Mouse (Mus musculus) bone marrow macrophage, adult 2 months (primary cell): ENCODE measurements at regions not wholly inside any gene's neighbourhood (a gene's known extent, or its start where the extent isn't known, plus 50 kb on each side); places are given as distances from the start of the nearest gene placed in this dataset.

ENCODE experiments used
- CTCF ChIP-seq: IDR thresholded peaks from 2 replicates; pipeline ENCODE4 v1.5.1; 2012; ENCODE audit warnings: low read depth, mild to moderate bottlenecking, low read length, moderate library complexity
- POLR2A ChIP-seq: IDR thresholded peaks from 2 replicates; pipeline ENCODE4 v1.6.1; 2012; ENCODE audit warnings: mild to moderate bottlenecking, low read depth, low read length, borderline replicate concordance

DNA sequence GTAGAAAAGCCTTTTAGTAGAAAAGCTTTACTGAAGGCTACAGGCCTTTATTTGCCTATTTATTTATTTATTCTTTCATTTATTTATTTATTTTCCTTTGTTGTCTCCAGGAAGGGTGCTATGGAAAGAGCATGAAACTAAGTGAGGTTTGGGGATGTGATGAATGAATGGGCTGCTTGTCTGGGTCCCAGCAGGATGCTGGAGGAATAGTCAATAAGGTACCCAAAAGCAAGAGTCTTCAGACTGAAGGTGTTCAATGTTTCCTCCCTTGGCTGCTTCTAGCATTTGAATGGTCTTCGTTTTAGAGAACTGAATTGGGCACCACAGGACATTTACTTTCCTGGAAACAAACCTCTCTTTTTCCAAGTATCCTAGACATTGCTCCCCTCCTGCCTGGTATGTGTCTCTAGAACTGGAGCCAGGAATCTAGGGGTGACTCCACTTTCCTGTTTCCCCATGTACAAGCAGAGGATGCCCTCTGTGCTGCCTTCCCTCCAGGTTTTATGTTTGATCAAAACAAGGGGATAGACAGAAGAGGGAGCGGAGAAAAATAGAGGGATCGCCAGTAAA lies 444.5 kb upstream of the Gm6657 start:
- TF ChIP-seq CTCF (no peak), POLR2A (no peak)
